In the genomic region with DNA sequence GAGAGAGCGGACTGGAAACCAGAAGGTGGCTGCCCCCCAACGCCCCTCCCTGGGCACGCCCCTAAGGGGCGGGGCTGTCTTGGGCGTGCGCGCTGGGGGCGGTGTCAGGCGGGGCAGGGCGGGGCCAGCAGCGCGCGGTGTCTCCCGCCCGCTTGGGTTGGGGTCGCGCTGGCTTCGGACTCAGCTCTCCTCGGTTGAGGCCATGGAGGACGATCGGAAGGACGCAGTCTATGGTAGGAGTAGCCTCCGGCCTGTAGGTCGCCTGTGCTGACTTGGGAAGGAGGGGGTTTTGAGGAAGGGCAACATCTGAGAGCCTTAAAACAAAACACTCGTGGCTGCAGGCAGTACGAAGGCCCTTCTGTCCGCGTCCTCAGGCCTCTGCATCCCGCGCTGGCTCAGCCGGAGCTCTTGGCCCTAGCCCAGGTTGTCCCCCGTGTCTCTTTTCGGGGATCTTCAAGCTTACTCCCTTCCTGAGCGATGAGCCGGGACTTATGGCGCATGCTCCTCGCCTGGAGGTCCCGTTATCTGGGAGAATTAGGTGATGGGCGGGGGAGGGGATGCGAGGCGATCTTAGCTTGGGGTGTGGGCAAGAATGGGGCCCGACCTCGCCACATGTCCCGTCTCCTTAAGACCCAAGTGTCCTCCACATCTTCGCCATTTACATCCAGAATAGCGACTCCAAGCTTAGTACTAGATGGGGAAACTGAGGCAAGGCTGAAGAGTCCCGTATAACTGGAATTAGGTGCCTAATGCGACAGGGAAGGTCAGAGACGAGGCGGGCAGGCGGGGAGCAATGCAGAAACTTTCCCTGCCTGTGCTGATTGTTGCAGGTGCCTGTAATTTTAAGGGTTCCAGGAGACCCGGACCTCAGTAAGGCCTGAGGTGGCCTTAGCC, we compare ENCODE assay signal across 8 mouse cellular contexts. TPM values are rescaled to one million over a fixed set of nuclear protein-coding genes. Genes with fewer than 3 reads are reported as not detected.
DNase-seq lines count a peak whose midpoint lies in the region; ATAC-seq and TF ChIP-seq lines count a peak whose summit lies in the region.

TSS of gene Slc44a2 (plus strand) at position 80 of the 894 bp plus-strand sequence.

- peak within 1 kb of the TSS; percentile 93 for H3K4me2 ChIP-seq in forebrain, embryonic 16.5 days (ENCODE audit: low read length)
- peak within 1 kb of the TSS; percentile 90 for H3K4me2 ChIP-seq in neural tube, embryonic 15.5 days

- DNase-seq in ES-E14 (ENCODE audit: low read depth, low spot score), result peak; percentile 69
- DNase-seq in cerebellum, adult 11-12 months, result peak; percentile 82
- DNase-seq in heart, postnatal 25 days (ENCODE audit: low spot score), result peak; percentile 75
- peak; percentile 76 to 80 for DNase-seq in layer of hippocampus, adult 18-20 months (ENCODE audit: low spot score in 2 of 2)
- peak; percentile 91 for DNase-seq in lung, adult 2 months
- DNase-seq in testis, postnatal 10 days (ENCODE audit: low spot score), result peak; percentile 95

- H3K27me3 ChIP-seq in forebrain, embryonic 16.5 days (replicated peaks; ENCODE audit: control insufficient read depth, insufficient read depth, low read length), result no peaks in the 10 kb centered on the region
- H3K27me3 ChIP-seq in neural tube, embryonic 15.5 days (replicated peaks), result no peaks in the 10 kb centered on the region

- peaks cover 4 to 13% of the 10 kb centered on the region in 2 experiments for H3K4me1 ChIP-seq in ES-E14 (ENCODE audit: control insufficient read depth in 2 of 2, insufficient read depth in 2 of 2, low read length in 2 of 2, poor library complexity in 1 of 2)
- peaks cover 18% of the 10 kb centered on the region for H3K4me1 ChIP-seq in forebrain, embryonic 16.5 days (replicated peaks; ENCODE audit: control insufficient read depth, insufficient read depth, low read length)
- H3K4me1 ChIP-seq in lung, adult 2 months (ENCODE audit: control insufficient read depth, insufficient read depth, low read length), result peaks cover 9% of the 10 kb centered on the region
- H3K4me1 ChIP-seq in neural tube, embryonic 15.5 days, result peaks cover 30% of the 10 kb centered on the region

- in situ Hi-C loops in ES-E14 (cut with MboI; ENCODE audit: low sequenced_read_pairs in 2 of 2, unreplicated experiment in 2 of 2), result no loop called here

- WGBS in forebrain, embryonic 16.5 days, result under 1% methylated on average over 52 of the region's 52 CpGs
- under 1% methylated on average over 52 of the region's 52 CpGs for WGBS in lung, adult 2 months
- under 1% methylated on average over 52 of the region's 52 CpGs for WGBS in neural tube, embryonic 15.5 days

- H3K27ac ChIP-seq in ES-E14 (ENCODE audit: insufficient read depth, low read depth, low read length, poor library complexity, severe bottlenecking), result no peak within 1 kb of the TSS
- H3K27ac ChIP-seq in forebrain, embryonic 16.5 days (ENCODE audit: low read length), result no peak within 1 kb of the TSS
- peak within 1 kb of the TSS; percentile 66 for H3K27ac ChIP-seq in neural tube, embryonic 15.5 days (replicated peaks)

- no peaks in the 10 kb centered on the region for H3K36me3 ChIP-seq in ES-E14 (ENCODE audit: control insufficient read depth, insufficient read depth, low read length, poor library complexity, severe bottlenecking)
- H3K36me3 ChIP-seq in forebrain, embryonic 16.5 days (ENCODE audit: control insufficient read depth, insufficient read depth), result no peaks in the 10 kb centered on the region
- H3K36me3 ChIP-seq in neural tube, embryonic 15.5 days, result no peaks in the 10 kb centered on the region

- H3K9ac ChIP-seq in ES-E14 (ENCODE audit: insufficient read depth, low read depth, low read length, poor library complexity, severe bottlenecking), result peak within 1 kb of the TSS; percentile 65
- H3K9ac ChIP-seq in forebrain, embryonic 16.5 days (replicated peaks; ENCODE audit: low read depth, low read length), result peak within 1 kb of the TSS; percentile 78
- peak within 1 kb of the TSS; percentile 71 for H3K9ac ChIP-seq in neural tube, embryonic 15.5 days (replicated peaks)

- peak; percentile 88 for TF ChIP-seq POLR2A in lung, adult 2 months (IDR thresholded peaks at IDR 0.05; ENCODE audit: borderline replicate concordance, extremely low read depth, low read depth, low read length)

- intact Hi-C loops in heart, postnatal 25 days (cut with DNase I), result no loop called here

- H3K4me3 ChIP-seq in ES-E14 (ENCODE audit: insufficient read depth in 1 of 2, low read depth in 1 of 2, low read length in 2 of 2, poor library complexity in 1 of 2, severe bottlenecking in 1 of 2), result peak within 1 kb of the TSS; percentile 74 to 83
- peak within 1 kb of the TSS; percentile 83 for H3K4me3 ChIP-seq in forebrain, embryonic 16.5 days (replicated peaks; ENCODE audit: low read length)
- H3K4me3 ChIP-seq in lung, adult 2 months (replicated peaks; ENCODE audit: extremely low read depth, low read depth, low read length), result peak within 1 kb of the TSS; percentile 90
- H3K4me3 ChIP-seq in neural tube, embryonic 15.5 days (replicated peaks), result peak within 1 kb of the TSS; percentile 53

- no peak for TF ChIP-seq CTCF in lung, adult 2 months (IDR thresholded peaks at IDR 0.05; ENCODE audit: insufficient read depth, low read length)

- no peaks in the 10 kb centered on the region for H3K9me3 ChIP-seq in ES-E14 (ENCODE audit: control insufficient read depth, insufficient read depth, low read depth, low read length)
- H3K9me3 ChIP-seq in forebrain, embryonic 16.5 days (ENCODE audit: control insufficient read depth, low read length), result no peaks in the 10 kb centered on the region
- H3K9me3 ChIP-seq in neural tube, embryonic 15.5 days (replicated peaks), result no peaks in the 10 kb centered on the region

- ATAC-seq in forebrain, embryonic 16.5 days, result peak; percentile 94
- ATAC-seq in neural tube, embryonic 15.5 days (ENCODE audit: low FRiP score), result peak; percentile 93

TF ChIP-seq in ES-E14, 5 proteins besides CTCF, POLR2A, EP300 and RAD21:
- TF ChIP-seq CHD2 (IDR thresholded peaks at IDR 0.05; ENCODE audit: low read depth, low read length) (no peak), ZC3H11A (IDR thresholded peaks at IDR 0.05; ENCODE audit: borderline replicate concordance, low read depth, low read length) (no peak), ZNF384 (IDR thresholded peaks at IDR 0.05; ENCODE audit: low read depth, low read length) (no peak), MAFK (IDR thresholded peaks at IDR 0.05; ENCODE audit: insufficient read depth, low read depth, low read length) (no peak), HCFC1 (IDR thresholded peaks at IDR 0.05; ENCODE audit: borderline replicate concordance, insufficient read depth, low read length) (no peak)
TF ChIP-seq in ES-E14: peak in this region for 0.

RNA-seq across cellular contexts. Expression of gene Slc44a2, which starts in this region (rescaled TPM):
- total RNA-seq in ES-E14 (2012; rRNA removed), result 46.0 and 73.1 TPM in 2 replicates
- 86.2 and 88.7 TPM in 2 replicates for polyA plus RNA-seq in forebrain, embryonic 16.5 days (2015; fragmentation: Nextera tagmentation; extraction: Ambion mirVana)
- total RNA-seq in heart, postnatal 25 days (2021), result 100 to 1,000 TPM in 1 of 2 experiments, 10 to 100 TPM in 1; 99.2 to 113 TPM
- 10 to 100 TPM; 44.7 to 48.0 TPM for total RNA-seq in layer of hippocampus, adult 18-20 months (2021)
- polyA plus RNA-seq in lung, adult 2 months (2012; rRNA removed), result 192 and 271 TPM in 2 replicates
- polyA plus RNA-seq in neural tube, embryonic 15.5 days (2015; fragmentation: Nextera tagmentation; extraction: Ambion mirVana), result 68.4 and 79.7 TPM in 2 replicates
